Mouse (Mus musculus) urinary bladder, postnatal 25 days (tissue): ENCODE results near the gene Dazap1.

ENCODE experiments used
- DNase-seq: peaks from one replicate; pipeline ENCODE4 v3.0.0; 2022; ENCODE audit warnings: low spot score

Gene Dazap1

GRCm38 (mm10) chr10:80250059-80250458 is 11.2 kb upstream of the Dazap1 start:
- DNase-seq, result no peak

GRCm38 (mm10) chr10:80250573-80250972 is 10.7 kb upstream of the Dazap1 start:
- DNase-seq, result no peak

- DNase-seq, result no peak
Observed at GRCm38 (mm10) chr10:80252011-80252410, 9.3 kb upstream of the Dazap1 start.

GRCm38 (mm10) chr10:80252493-80253274 is 8.6 kb upstream of the Dazap1 start:
- no peak for DNase-seq

DNA sequence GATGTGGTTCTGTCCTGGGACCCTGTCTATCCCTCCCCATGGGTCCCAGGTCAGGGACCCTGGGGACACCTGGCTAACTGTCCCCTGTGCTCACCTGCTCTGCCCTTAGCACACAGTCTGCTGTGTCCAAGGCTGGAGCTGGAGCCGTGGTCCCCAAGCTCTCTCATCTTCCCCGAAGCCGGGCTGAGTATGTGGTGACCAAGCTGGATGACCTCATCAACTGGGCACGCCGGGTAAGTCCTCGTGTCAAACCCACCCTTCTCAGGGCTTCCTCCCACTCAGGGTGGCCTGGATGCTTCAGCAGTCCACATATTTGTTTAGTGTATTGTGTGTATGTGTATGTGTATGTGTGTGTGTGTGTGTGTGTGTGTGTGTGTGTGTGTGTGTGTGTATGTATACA is 7.7 kb upstream of the Dazap1 start:
- no peak for DNase-seq

- DNase-seq, result no peak
Observed at GRCm38 (mm10) chr10:80254331-80255297, 6.7 kb upstream of the Dazap1 start.

DNA sequence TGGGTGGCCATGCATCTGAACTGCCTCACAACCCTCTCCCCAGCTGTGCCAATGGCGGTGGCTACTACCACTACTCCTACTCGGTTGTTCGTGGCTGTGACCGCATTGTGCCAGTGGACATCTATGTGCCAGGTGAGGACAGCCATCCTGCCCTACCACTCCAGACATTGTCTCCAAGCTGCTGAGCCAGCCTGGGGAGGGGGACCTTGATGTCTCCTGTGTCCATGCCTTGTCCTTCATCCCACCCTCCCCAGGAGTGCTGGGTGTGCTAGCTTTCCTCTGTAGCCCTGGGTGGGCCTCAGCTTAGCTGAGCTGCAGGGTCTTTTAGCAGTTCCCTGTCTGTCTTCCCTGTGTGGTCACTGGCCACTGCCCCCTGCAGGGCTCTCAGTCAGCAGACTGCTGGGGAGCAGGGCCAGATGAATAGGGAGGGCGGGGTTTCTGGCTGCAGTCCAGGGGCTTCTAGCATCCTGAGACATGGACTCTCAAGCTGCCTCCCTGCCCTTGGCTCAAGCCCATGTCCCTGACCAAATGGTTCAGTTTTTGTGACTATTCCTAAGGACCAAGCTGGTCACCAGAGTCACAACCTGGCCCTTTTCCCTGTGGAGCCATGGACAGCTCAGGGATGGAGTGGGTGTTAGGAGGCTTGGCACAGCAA is 5.3 kb upstream of the Dazap1 start:
- no peak for DNase-seq

GRCm38 (mm10) chr10:80257936-80258335 is 3.4 kb upstream of the Dazap1 start:
- no peak for DNase-seq

GRCm38 (mm10) chr10:80258752-80259462 is 2.4 kb upstream of the Dazap1 start:
- no peak for DNase-seq

DNA sequence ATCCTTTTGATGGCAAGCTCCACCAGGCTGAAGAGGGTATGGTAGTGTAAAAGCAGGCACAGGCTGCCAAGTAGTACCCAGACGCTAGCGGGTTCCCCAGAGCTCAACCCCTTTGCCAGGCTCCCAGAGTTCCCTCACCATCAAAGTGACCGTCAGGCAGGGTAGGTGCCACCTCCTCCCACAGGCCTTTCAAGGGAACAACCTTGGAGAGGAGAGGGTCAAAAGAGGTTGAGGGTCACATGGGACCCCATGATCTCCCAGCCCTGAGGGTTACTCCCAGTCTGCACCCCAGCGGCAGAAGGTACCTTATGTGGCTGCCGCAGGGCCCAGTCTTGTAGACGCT is 1.9 kb upstream of the Dazap1 start:
- DNase-seq, result no peak

DNA sequence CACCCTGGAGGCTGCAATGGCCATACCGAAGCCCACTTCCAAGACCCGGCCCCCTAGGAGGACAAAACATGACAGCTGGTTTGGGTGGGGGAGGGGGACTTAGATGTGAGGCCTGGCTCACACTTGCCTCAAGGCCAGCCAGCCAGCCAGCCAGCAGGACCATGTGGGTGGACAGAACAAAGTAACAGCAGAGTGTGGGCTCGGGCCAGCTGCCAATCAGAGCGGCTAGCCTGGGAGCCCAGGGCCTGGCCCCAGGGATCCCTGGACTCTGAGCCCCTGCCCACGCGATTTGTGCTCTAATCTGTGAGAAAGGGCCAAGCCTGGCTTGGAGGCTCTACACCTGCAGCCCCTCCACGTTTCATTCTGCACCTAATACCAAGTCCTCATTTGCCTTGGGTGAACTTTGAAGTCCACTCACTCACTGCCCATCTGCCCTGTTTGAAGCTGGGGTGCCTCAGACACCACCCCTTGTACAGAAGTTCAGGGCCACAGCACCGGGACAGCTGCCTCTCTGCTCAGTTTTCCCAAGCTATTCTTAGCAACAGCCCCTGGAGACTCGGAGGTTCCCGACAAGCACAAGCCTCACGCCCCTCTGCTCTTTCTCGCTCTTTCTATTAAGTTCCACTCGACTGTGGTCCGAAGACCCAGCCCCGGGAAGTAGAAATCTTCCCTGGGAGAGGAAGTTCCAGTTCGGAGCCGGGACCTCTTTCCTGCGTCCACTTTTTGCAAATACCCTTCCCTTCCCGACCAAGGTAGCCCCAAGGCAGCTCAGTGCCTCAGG is 1.2 kb upstream of the Dazap1 start:
- peak; percentile 26 for DNase-seq

DNA sequence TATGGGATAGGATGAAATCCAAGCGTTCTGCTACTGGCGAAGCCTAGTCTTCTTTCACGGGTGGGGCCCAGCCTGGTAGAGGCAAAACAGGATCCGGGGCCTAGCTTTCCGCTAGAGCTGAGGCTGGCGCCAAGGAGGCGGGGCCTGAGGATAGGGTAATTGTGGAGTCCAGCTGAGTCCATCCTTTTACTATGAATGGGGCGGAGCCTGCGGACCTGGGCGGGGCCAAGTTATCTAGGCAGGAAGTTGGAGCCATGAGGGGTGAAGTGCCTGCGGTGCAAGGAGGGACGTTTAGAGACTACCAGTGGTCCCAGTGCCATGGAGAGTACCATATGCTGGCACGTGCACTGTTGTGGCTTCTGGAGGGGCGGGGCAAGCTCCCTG is 291 bp downstream of the Dazap1 start:
- DNase-seq, result peak; percentile 98

DNA sequence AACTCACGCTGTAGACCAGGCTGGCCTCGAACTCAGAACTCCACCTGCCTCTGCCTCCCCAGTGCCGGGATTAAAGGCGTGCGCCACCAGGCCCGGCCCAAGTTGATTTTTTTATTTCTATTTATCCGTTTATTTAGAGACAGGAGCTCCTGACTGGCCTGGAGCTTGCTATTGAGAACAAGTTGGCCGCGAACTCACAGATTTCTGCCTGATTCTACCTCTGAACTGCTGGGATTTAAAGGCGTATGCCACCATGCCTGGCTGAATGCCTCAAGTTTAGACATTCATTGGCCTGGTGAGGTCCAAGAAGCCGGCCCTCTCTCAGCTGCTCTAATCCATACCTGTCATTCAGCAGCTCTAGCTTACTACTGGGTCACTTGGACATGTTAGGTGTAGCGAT is 883 bp downstream of the Dazap1 start:
- DNase-seq, result no peak

DNA sequence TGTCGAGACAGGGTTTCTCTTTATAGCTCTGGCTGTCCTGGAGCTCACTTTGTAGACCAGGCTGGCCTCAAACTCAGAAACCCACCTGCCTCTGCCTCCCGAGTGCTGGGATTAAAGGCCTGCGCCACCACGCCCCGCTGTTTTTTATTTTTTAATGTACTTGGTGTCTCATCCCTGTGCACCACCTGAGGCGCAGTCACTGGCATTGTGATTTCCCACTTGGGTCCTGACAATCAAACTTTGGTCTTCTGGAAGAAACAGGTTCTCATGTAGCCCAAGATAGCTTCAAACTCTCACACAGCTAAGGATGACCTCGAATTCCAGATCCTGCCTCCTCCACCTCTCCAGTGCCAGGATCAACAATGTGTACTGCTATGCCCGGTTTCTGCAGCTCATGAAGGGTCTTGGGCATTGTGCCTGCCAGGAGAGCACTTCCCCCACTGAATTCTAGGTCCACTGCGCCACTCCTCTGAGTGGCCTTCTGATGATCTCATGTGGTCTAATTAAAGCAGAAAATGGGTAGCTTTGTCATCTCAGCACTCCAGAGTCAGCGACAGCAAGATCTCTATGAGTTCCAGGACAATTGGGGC is 1.6 kb downstream of the Dazap1 start:
- DNase-seq, result no peak

GRCm38 (mm10) chr10:80264341-80265148 is 3.3 kb downstream of the Dazap1 start:
- peak; percentile 99 for DNase-seq

DNA sequence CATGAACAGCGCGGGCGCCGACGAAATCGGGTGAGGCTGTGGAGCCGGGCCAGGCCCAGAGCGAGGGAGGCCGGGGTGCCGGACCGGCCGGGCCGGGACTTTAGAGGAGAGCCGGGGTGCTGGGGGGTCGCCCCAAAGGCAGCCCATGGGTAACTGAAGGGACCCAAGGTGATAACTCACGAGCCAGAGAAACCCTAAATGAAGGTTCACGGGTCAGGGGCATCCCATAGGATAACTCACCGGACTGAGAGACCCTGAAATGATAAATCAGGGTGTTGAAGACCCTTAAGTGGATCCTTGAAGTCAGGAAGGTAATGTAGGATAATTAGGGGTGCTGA is 3.8 kb downstream of the Dazap1 start:
- no peak for DNase-seq

DNA sequence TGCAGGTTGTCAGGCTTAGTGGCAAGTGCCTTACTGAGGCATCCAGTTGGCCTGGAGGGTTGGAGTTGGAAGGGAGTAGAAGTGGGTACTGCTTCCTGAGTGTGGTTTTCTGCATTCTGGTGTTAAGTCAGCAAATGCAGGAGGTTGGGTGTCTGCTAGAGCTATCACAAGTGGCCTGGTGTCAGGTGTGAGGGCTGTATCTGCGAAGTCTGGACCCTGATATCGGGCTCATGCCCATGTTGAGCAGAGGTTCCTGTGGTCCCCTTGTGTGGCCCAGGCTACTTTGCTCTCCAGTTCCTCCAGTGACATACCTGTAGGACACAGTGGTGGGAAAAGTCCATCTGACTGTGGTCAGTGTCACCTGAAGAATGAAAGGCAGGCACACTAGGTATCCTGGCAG is 8.8 kb downstream of the Dazap1 start:
- no peak for DNase-seq

- no peak for DNase-seq
Observed at GRCm38 (mm10) chr10:80270734-80271181, 9.5 kb downstream of the Dazap1 start.

DNA sequence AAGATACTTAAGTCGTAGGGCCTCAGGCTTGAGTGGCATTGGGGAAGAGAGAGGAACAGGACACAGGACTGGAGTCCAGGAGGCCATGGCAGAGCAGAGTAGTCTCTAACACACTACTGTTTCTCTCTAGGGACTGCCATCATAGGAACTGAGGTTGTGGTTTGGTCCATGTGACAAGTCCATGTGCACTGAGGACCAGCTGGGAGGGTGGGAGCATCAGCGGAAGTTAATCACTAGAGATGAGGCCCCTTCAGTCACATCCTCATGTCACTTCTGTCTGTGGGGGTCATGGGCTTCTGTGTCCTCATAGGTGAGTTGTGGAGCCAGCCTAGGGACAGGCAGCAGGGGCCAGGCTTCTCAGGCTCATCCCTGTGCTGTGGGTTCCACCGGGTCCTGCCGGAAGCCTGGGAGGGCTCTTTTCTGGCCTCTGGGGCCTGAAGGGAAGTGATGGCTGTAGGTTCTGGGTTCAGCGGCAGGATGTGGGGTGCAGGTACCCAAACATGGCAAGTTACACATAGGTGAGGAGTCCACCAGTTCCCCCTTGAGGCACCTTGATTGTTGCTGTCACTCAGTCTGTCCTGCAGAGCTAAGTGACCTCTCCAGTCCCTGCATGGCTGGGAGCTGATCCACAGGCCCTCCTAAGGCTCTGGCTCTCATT is 10.0 kb downstream of the Dazap1 start:
- no peak for DNase-seq
